Mouse (Mus musculus): Measurements from ENCODE around the gene Tmem123.

Tmem123 gene

DNA sequence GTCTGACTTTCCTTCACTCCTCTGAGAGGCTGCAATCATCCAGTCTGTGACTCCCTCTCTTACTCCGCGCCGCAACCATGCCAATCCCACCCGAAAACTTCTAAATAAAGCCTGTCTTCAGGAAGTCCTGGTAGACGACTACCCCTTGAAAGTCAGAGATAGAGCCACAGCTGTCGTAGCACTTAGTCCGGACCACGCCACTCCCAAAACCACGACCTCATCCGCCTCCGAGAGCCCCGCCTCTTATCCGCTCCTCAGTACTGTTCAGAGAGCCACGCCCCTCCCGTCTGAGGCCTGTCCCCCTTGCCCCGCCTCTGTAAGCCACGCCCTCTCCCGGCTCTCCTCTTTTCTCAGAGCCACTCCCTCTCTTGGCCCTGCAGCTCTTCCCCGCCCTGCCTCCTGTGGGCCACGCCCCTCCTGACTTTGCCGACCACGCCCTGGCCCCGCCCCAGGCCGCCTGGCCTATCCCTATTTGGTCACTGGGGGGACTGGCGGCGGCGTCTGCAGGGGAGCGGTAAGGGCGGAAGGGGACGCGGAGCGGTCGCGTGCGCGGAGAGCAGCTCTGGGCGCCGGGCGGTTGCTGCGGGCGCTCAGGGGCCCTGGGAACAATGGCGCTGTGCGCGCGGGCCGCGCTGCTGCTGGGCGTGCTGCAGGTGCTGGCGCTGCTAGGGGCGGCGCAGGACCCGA is at the start of gene Tmem123:
Gene Tmem123 (plus strand): TSS at position 428 of the 687 bp plus-strand sequence.
- peak; percentile 91 to 92 for DNase-seq (ENCODE audit: low spot score in 2 of 2)

DNA sequence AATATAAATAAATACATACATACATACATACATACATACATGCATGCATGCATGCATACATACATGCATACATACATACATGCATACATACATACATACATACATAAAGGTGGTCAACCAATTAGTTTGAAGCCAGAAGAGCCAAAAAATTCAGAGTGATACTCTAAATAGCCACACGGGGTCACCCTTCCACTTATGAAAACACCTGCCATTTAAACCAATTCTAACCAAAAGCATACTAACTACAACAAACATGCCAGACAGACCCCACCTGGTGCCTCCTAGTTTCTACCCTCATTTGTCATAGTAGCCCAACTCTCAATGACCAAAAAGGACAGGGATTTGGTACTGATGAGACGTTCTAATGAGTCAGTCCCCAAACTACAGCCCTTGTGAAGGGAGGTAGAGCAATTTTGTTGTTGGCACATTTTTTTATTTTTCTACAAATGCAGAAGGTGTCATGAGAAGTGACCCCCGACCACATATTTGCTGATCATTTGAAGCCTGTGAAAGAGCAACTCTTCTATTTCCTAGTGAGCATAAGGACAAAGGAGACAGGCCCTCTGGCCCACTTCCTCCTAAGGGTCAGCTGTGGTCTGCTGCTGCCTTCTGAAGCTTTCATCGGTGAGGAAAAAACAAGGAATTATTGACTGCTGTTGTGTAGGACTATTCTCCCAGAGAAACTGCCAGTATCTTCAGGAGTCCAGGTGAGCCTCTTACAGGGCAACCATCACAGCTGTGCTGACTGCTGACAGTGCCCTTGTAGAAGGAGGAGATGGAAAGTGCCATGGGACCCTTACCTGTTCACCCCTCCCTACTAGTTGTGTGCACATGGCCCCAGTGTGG is 49.6 kb upstream of the Tmem123 start:
- DNase-seq (ENCODE audit: low spot score in 2 of 2) = peak; percentile 22 to 66

DNA sequence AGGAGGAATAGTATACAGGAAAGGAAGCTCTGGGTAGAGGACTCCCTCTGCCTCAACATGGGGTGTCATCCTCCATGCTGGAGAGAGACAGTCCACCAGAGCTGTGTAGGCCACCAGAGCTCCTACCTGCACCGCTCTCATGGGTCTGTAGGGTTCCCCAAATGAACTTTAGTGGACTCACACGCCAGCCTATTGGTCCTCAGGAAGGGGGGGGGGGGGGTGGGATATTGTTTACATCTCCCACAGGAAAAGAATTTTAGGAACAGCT is 49.0 kb upstream of the Tmem123 start:
- DNase-seq (ENCODE audit: low spot score in 2 of 2) = no peak

DNA sequence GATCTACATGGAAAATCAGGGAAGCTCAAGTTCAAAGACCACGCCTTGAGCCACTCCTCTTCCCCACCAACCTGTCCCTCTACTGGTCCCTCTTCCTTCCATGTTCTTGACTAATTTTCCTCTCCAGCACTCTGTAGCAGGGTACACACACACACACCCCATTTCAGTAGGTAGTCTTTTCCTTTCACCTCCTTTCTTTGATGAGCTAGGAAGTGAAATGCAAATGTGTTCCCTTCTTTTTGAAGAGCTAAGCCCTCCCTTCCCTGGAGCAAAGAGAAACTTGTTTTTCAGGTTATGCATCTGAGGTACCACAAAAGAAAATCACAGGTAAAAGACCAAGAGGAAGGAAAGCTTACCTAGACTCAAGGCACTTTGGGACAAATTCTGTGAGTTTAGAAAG is 42.3 kb upstream of the Tmem123 start:
- no peak for DNase-seq (ENCODE audit: low spot score in 2 of 2)

DNA sequence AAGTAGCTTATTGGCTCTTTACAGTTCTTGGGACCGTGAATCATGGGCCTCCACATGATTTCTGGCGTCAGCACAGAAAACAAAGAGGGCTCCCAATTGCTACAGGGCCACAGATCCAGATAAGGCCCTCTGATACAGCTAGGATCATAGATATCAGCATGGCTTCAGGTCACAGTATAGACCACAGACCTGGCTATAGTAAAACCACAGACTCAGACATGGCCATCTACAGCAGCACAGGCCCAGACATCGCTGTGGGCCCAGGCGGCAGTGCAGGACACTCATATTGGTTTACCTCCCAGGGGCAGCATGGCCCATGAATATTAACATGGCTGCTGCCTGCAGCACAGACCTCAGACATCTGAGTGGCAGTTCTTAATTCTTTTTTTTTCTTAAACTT is 34.8 kb upstream of the Tmem123 start:
- DNase-seq (ENCODE audit: low spot score in 2 of 2) = no peak

DNA sequence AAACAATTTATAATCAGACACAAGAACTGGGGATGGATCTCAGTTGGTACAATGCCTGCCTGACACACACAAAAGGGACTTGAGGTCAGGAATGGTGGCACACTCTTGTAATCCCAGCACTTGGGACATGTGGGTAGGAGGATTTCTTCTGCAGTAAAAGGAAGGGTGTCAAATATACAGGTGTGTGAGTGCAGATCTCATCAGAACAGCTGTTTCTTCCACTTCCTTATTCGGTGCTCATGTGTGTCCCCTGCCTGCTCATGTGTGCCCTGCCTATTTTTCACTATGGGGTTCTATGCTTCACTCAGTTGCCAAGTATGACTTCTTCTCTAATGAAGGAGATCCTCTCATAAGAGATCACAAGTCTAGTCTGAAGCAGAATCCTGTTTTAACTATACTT is 21.1 kb upstream of the Tmem123 start:
- no peak for DNase-seq (ENCODE audit: low spot score in 2 of 2)

DNA sequence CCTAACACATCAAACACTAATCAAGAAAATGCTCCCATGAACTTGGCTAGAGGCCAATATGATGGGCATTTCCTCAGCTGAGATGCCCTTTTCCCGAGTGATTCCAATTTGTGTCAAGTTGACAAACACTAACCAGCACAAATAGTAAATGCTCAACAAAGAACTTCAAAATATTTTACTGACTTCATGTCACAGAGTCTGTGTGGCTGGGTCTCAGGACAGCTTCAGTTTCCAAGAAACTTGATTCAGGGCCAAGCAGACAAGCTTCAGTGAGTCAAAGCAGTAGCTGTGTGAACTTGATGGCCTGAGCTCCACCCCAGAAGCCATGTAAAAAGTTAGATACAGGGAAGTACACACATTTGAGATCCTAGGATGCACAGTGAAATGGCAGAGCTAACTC is 19.7 kb upstream of the Tmem123 start:
- no peak for DNase-seq (ENCODE audit: low spot score in 2 of 2)

DNA sequence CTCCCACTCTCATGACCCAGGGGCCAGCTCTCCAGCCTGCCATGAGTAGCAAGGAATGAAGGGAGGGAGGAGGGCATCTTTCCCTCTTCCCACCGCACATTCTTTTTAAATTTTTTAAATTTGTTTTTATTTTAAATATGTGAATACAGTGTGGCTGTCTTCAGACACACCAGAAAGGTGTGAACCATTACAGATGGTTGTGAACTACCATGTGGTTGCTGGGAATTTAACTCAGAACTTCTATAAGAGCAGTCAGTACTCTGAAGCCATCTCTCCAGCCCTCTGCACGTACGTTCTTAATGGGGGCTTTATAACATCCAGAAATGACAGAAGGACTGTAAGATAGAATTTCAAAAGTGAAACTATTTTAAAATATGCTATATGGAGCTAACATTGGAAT is 15.0 kb upstream of the Tmem123 start:
- DNase-seq (ENCODE audit: low spot score in 2 of 2) = no peak

DNA sequence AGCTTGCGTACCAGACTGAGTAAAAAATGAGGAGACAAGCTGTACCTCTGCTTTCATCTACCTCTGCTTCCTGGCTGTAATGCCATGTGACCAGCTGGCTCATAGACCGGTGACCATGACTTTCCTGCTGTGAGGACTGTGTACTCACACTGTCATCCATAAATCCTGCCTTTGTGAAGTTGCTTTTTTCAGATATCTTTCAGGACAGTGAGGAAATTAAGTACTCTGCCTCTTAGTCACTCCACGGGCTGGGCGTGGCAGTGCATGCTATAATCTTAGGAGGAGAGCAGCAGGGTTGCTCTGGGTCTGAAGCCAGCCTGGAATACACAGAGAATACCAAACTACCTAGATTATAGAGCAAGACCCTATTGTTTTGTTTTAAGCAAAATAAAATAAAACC is 14.3 kb upstream of the Tmem123 start:
- DNase-seq (ENCODE audit: low spot score in 2 of 2) = no peak

DNA sequence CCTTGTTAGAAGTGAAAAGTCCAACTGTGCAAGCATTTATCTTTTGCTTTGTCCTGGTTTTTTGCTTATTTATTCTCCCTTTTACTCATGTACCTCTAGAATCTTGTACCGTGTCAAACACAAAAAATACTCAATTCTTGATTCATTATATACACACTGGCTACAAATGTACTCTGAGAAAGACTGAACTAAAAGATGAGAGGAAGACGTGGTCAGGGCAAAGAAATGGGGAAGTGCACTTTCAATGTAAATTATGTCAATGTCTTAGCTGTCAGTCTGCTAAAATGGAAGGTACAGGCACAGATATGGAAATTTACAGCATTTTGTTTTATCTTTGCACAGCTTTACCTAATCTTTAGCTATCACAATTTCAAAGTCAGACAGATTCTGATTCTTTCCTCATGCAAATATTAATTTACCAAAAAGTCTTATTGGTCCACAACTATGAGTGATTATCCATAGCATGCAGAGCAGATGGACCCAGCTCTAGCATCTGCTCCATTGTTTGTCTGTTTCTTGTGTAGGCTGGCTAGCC is 7.9 kb upstream of the Tmem123 start:
- DNase-seq (ENCODE audit: low spot score in 2 of 2) = no peak

DNA sequence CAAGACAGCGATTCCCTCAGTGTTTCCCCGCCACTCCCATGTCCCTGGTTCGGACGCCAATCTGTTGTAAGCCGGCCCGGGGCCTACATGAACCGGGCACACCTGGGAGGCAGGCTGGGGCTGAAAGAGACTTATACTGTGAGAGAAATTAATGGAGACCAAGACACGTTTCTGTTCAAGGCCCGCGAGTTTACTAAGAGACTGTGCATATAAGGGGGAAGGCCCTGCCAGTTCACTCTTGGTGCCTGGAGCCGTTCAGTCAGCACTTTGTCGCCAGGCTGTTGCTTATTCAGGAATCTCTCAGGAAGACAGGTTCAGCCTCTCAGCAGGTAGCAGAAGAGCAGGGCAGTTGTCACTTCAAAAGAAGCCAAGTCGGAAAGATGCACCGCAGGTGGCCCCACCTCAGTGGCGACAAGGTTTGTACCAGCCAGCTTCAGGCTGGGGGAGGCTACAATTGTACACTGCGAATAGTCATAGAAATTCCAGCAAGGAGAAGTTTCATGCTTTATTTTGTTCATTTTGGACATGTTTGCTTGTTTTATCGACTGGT is 1.9 kb upstream of the Tmem123 start:
- no peak for DNase-seq (ENCODE audit: low spot score in 2 of 2)

DNA sequence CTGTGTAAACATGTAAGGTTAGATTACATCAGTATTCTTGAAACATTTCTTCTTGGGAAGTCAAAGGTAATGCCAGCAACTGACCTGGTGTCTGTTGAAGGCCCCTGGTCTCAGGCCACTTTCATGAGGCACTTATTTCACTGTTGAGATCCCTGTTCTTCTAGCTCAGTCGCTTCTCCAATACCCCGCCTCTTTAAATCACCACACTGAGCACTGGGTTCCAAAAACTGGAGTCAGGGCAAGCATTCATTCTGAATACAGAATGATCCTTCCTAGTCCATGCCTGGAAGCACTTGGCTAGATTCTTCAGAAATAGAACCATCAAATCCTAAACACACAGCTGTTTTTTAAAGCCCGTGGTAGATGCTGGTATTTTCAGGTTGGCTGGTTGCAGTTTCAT is 1.1 kb upstream of the Tmem123 start:
- no peak for DNase-seq (ENCODE audit: low spot score in 2 of 2)

DNA sequence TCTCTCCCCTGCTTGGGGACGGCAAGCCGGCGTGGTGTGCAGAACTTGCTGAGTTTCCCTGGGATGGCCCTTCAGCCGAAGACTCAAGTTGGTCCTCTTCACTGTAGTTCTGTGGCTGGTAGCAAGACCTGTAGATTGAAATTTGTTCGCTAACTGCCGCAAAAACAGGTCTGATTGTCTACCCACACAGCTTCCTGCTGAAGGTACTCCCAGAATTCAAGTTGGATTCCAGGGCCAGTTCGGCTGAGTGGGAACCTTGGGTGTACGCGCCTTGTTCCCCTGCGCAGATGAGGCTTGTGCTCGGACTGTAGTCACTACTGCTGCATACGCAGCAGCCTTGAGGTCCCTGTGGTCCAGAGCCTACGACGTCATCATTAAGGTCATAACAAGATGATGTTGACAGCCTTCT is 626 bp downstream of the Tmem123 start:
- peak; percentile 26 to 29 for DNase-seq (ENCODE audit: low spot score in 2 of 2)

DNA sequence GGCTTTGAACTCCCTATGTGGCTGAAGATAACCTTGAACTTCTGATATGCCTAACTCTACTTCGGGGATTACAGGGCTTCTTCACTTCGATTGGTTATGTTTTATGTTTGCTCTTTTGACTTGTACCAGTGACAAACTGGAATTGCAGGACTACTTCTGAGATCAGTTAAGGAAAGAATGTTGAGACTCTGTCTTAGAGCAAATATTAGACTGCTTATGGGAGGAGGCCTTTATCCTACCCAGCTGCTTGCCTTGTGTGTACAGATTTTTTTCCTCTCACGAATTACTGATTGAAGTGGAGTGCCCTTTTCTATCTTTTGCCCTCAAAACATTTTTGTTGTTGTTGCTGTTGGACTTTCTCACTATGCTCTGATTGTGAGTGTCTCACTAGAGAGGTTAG is 1.4 kb downstream of the Tmem123 start:
- no peak for DNase-seq (ENCODE audit: low spot score in 2 of 2)

DNA sequence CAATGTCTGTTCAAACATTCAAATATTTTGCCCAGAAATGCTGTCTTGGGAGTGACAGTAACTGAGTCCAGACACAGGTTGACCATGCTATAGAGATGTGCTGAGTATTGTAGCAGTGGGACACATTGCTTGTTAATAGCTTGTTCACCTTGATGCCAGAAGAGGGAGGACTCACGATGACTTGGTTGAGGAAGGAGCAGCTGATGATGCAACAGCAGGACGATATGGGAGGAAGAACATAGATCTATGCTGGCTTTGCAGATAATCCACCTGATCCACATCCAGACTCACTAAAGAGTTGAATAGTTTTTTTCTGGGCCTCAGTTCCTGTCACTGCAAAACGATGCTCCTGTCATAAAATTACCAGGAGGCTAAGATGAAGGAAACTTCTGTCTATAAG is 2.7 kb downstream of the Tmem123 start:
- no peak for DNase-seq (ENCODE audit: low spot score in 2 of 2)

DNA sequence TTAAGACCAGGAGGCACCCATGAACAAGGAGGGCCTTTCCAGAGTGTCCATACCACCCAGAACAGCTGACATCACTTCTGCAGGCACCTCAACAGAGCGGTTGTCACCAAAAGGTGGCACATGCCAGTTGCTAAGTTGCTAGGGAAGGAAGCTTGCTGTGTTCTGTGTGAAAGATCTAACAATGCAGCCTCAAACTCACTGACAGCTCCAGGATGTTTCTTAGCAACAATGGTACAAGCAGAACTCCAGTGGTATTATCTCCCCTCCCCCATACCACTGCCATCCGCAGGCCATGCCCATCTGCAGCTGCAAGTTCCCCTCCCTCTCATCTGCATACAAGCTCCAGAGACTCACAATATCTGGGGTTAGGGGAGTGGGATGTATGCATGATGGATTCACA is 3.7 kb downstream of the Tmem123 start:
- no peak for DNase-seq (ENCODE audit: low spot score in 2 of 2)

DNA sequence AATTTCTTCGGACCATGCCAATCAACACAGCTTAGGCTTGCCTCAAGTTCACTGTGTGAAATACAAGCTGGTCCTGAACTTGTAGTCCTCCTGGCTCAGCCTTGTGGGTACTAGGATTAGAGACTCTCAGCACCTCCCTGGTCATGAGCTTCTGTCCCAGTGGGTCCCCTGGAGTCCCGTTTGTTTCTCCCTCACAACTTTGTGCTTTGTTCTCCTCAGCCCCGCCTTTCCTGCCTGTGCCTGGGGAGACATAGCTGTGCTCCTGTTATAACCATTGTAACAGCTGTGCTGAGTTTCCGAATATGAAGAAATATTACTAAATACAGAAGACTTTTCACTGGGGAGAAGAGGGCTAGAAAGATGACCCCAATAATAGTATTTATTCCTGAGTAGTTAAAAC is 5.2 kb downstream of the Tmem123 start:
- no peak for DNase-seq (ENCODE audit: low spot score in 2 of 2)

DNA sequence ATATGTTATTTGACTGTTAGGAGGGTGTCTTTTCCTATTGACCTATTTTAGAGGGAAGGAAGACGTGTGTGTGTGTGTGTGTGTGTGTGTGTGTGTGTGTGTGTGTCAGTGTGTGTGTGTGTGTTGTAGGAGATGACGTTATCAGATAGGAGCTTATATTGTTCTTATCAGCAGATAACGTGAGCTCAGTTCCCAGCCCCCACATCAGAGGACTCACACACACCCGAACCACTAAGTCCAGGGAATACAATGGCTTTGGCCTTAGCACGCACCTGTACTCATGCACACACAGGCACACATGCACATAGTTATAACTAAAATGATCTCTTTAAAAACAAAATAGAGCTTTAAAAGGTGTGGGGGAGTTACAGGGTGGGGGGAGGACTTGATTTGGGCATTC is 5.7 kb downstream of the Tmem123 start:
- DNase-seq (ENCODE audit: low spot score in 2 of 2) = no peak

DNA sequence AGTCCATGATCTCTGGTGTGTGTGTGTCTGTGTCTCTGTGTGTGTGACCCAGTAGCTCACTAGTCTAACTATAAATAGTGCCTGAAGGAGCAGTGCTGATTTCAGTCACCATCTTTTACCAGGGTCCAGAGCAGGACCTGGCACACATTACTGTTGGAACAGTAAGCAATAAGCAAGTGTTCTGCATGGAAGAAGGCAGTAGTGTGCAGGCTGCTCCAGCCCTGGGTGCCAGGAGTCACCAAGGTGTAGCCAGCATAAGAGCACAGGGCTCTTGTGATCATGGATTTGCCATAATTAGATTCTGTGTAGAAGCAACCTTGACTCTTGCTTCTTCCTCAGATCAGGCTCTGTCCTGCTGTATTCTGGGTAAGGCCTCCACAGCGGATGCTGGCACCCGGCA is 8.5 kb downstream of the Tmem123 start:
- no peak for DNase-seq (ENCODE audit: low spot score in 2 of 2)

DNA sequence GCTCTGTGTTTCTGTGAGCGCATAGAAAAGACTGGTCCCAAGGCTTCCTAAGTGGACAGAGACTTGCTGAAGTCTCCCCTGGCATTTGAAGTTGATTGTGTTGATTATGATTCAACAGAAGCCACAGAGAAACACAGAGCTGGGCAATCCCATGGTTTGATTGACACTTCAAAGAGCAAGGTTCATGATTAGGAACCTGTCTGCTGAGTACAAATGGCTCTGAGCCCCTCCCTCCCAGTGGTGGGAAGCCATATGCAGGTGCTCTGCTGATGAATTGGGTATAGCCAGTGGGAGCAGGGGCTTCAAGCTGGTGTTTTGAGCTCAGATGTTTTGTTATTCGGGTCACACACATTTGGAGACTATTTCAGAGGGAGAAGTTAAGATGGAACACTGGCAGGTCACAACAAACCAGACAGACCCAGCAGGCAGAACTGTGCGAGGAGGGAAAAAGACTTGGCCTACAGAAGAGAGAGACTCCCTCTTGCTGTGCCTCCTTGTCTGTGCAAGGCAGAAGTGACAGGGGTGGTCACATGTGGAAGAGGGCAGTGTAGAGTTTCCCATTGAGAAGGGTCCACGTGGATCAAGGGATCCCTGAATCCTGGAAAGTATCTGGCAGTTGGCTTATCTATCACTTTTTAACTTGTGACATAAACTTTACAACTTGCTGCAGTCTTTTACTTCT is 9.1 kb downstream of the Tmem123 start:
- no peak for DNase-seq (ENCODE audit: low spot score in 2 of 2)

DNA sequence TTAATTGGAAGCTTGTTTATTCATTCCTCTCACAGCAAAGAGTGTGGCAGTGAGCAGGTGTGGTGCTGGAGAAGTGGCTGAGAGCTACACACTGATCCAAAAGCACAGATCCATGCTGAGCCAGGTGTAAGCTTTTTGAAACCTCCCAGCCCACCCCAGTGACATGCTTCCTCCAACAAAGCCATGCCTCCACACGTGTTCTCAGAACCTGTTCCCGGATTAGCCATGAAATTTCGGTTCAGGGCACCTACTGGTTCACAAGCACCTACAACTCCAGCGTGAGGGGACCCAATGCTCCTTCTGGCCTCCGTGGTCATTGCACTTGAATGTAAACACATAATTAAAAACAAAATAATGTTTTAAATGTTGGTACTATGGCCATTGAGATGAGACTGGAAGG is 9.8 kb downstream of the Tmem123 start:
- DNase-seq (ENCODE audit: low spot score in 2 of 2) = no peak

DNA sequence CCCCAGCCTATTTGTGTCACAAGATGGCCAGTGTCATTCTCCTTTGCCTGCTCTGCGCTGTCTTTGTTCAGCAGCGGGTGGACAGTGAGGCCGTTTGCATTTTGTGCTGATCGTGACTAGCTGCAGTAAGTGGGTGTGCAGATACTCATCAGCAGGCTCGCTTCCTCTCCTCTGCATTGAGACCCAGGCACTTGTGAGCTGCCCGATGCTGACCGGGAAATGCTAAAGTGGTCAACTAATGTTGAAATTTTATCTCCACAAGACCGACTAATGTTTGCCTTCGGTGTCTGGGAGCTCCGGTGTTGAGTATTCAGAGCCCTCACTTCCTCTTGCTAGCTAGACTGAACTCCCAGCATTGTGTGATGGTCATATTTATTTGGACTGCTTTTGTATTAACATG is 10.7 kb downstream of the Tmem123 start:
- no peak for DNase-seq (ENCODE audit: low spot score in 2 of 2)

DNA sequence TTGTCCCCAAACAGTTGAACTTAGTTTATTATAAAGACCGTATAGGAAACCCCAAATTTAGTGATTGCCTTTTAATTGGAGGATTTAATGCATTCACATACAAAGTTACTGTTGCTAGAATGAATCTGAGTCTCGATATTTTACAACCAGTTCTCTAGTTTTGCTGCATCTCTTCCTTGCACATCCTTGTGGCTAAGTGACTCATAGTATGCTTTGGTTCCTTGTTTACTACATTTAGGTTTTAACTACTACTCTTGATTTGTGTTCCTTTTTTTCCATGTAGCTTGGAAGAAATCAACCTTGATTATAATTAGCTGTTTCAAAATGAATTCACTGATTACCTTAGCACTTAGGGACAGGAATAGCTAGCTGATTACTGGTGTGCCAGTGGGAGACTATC is 11.2 kb downstream of the Tmem123 start:
- no peak for DNase-seq (ENCODE audit: low spot score in 2 of 2)

Data from frontal cortex, postnatal 36 days (tissue).